Mouse (Mus musculus) brain, embryonic 14.5 days (tissue): Measurements from ENCODE around the gene Mnt.

ENCODE experiments used
- CTCF ChIP-seq: fragments of 200-500 bp; IDR thresholded peaks from 2 replicates; pipeline ENCODE4 v1.5.1; 2012; ENCODE audit warnings: inconsistent platforms, mild to moderate bottlenecking, moderate library complexity, borderline replicate concordance; ENCODE audit not compliant: insufficient read depth, insufficient read length; ENCODE audit errors: extremely low read depth
- POLR2A ChIP-seq: fragments of 200-500 bp; IDR thresholded peaks from 2 replicates; pipeline ENCODE4 v1.6.1; 2012; ENCODE audit warnings: mild to moderate bottlenecking, inconsistent platforms, borderline replicate concordance; ENCODE audit not compliant: poor library complexity, insufficient read depth, insufficient read length, severe bottlenecking; ENCODE audit errors: extremely low read depth

DNA sequence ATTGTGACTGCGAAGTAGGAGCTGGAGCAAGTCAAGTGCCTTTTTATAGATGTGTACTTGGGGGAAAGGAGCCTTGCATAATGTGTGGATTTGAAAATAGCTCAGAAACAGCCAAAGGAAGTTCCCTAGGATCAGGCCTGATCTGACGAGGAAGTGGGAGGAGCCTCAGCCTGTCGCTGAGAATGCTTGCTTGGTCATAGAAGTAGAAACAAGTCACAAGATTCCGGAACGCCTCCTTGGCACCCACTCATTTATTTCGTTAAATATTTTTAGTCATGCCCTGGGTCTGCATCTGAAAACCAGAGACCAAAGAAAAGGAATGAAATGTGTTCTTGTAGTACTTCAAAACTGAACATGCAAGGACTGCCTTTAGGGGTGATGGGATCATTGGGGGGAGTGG is 8.3 kb downstream of the Mnt start:
- TF ChIP-seq CTCF (no peak), POLR2A (no peak)
